Mouse (Mus musculus) MEL (cell line): ENCODE data around the gene Polk. TPM values are rescaled to one million over a fixed set of nuclear protein-coding genes. Genes with fewer than 3 reads are reported as not detected.

Experiments
- DNase-seq: peaks from one replicate; pipeline ENCODE4 v3.0.0; 2011; ENCODE audit warnings: low read depth, low spot score
- H3K27ac ChIP-seq: 2 replicates; pipeline ENCODE4 v1.5.1; 2012; ENCODE audit warnings: low read depth, mild to moderate bottlenecking, control low read depth, low read length, moderate library complexity; ENCODE audit not compliant: control insufficient read depth
- H3K27me3 ChIP-seq, 2 experiments: fragments of 150-350 bp in 1 of 2; sonication (generic) in 1 of 2; 2 replicates each; pipeline ENCODE4 v1.6.1; 2012; ENCODE audit warnings: low read length in 2 of 2, mild to moderate bottlenecking in 2 of 2, improper control_type of control experiment in 1 of 2, moderate library complexity in 1 of 2; ENCODE audit not compliant: insufficient read depth in 2 of 2, control insufficient read depth in 1 of 2
- H3K36me3 ChIP-seq, 2 experiments: 2 replicates each; pipeline ENCODE4 v1.6.1; 2012 to 2014; ENCODE audit warnings: low read length in 2 of 2, improper control_type of control experiment in 1 of 2, inconsistent platforms in 1 of 2, mild to moderate bottlenecking in 1 of 2; ENCODE audit not compliant: insufficient read depth in 2 of 2, control insufficient read depth in 1 of 2
- H3K4me1 ChIP-seq, 2 experiments: fragments of 150-350 bp in 1 of 2; sonication (generic) in 1 of 2; 2 replicates each; pipeline ENCODE4 v1.6.1; 2012; ENCODE audit warnings: low read length in 2 of 2, improper control_type of control experiment in 1 of 2, mild to moderate bottlenecking in 1 of 2; ENCODE audit not compliant: insufficient read depth in 2 of 2, control insufficient read depth in 1 of 2
- H3K4me3 ChIP-seq, 2 experiments: fragments of 150-350 bp in 1 of 2; sonication (generic) in 1 of 2; 2 replicates each; pipeline ENCODE4 v1.5.1; 2012; ENCODE audit warnings: low read depth in 2 of 2, low read length in 2 of 2, mild to moderate bottlenecking in 2 of 2, moderate library complexity in 2 of 2, control low read depth in 1 of 2, improper control_type of control experiment in 1 of 2; ENCODE audit not compliant: control insufficient read depth in 1 of 2, insufficient read depth in 1 of 2
- H3K79me2 ChIP-seq: 2 replicates; pipeline ENCODE4 v1.6.1; 2012; ENCODE audit warnings: mild to moderate bottlenecking, low read length, moderate library complexity; ENCODE audit not compliant: control insufficient read depth, poor library complexity, insufficient read depth
- H3K9ac ChIP-seq: 2 replicates; pipeline ENCODE4 v1.6.1; 2012; ENCODE audit warnings: low read depth, mild to moderate bottlenecking, control low read depth, low read length, moderate library complexity; ENCODE audit not compliant: control insufficient read depth, poor library complexity, severe bottlenecking
- H3K9me3 ChIP-seq: fragments of 150-350 bp; sonication (generic); replicated peaks from 2 replicates; pipeline ENCODE4 v1.6.1; 2012; ENCODE audit warnings: mild to moderate bottlenecking, low read length, improper control_type of control experiment, moderate library complexity; ENCODE audit not compliant: insufficient read depth
- BHLHE40 ChIP-seq: IDR thresholded peaks from 2 replicates; pipeline ENCODE4 v1.6.1; 2012; ENCODE audit warnings: low read depth, mild to moderate bottlenecking, inconsistent platforms, low read length, improper control_type of control experiment, borderline replicate concordance
- CHD2 ChIP-seq: IDR thresholded peaks from 2 replicates; pipeline ENCODE4 v1.6.1; 2011; ENCODE audit warnings: low read length, improper control_type of control experiment
- E2F4 ChIP-seq: IDR thresholded peaks from 2 replicates; pipeline ENCODE4 v1.6.1; 2011; ENCODE audit warnings: low read depth, low read length, improper control_type of control experiment, borderline replicate concordance
- EP300 ChIP-seq, 2 experiments: IDR thresholded peaks; 2 replicates each; pipeline ENCODE4 v1.6.1; 2011; ENCODE audit warnings: improper control_type of control experiment in 2 of 2, low read length in 2 of 2, low read depth in 1 of 2, mild to moderate bottlenecking in 1 of 2
- ETS1 ChIP-seq: IDR thresholded peaks from 2 replicates; pipeline ENCODE4 v1.6.1; 2012; ENCODE audit warnings: low read depth, mild to moderate bottlenecking, inconsistent platforms, low read length, improper control_type of control experiment, moderate library complexity
- GABPA ChIP-seq: IDR thresholded peaks from 2 replicates; pipeline ENCODE4 v1.6.1; 2012; ENCODE audit warnings: low read depth, mild to moderate bottlenecking, inconsistent platforms, low read length, improper control_type of control experiment, moderate library complexity
- GATA1 ChIP-seq: IDR thresholded peaks from 2 replicates; pipeline ENCODE4 v1.6.1; 2011; ENCODE audit warnings: low read depth, low read length, improper control_type of control experiment
- HCFC1 ChIP-seq: IDR thresholded peaks from 2 replicates; pipeline ENCODE4 v1.6.1; 2012; ENCODE audit warnings: low read depth, mild to moderate bottlenecking, inconsistent platforms, low read length, improper control_type of control experiment, moderate library complexity
- KAT2A ChIP-seq: conservative IDR thresholded peaks from 2 replicates; pipeline ENCODE4 v1.6.1; 2012; ENCODE audit warnings: low read depth, low read length, improper control_type of control experiment, inconsistent platforms
- MAZ ChIP-seq: IDR thresholded peaks from 2 replicates; pipeline ENCODE4 v1.6.1; 2012; ENCODE audit warnings: low read depth, mild to moderate bottlenecking, inconsistent platforms, low read length, improper control_type of control experiment
- POLR2AphosphoS2 ChIP-seq: IDR thresholded peaks from 2 replicates; pipeline ENCODE4 v1.6.1; 2011; ENCODE audit warnings: low read length, improper control_type of control experiment
- POLR2AphosphoS5 ChIP-seq: IDR thresholded peaks from 2 replicates; pipeline ENCODE4 v1.6.1; 2012; ENCODE audit warnings: low read depth, borderline replicate concordance, mild to moderate bottlenecking, inconsistent platforms, low read length, moderate library complexity, mixed read lengths
- SIN3A ChIP-seq: IDR thresholded peaks from 2 replicates; pipeline ENCODE4 v1.6.1; 2012; ENCODE audit warnings: low read length, improper control_type of control experiment, inconsistent platforms
- TCF12 ChIP-seq: IDR thresholded peaks from 2 replicates; pipeline ENCODE4 v1.6.1; 2014; ENCODE audit warnings: low read depth, mild to moderate bottlenecking, inconsistent platforms, low read length, improper control_type of control experiment, moderate library complexity
- UBTF ChIP-seq: IDR thresholded peaks from 2 replicates; pipeline ENCODE4 v1.6.1; 2012; ENCODE audit warnings: low read depth, mild to moderate bottlenecking, inconsistent platforms, low read length, improper control_type of control experiment, moderate library complexity, borderline replicate concordance; ENCODE audit not compliant: insufficient read depth
- polyA plus RNA-seq, 2 experiments: library from polyadenylated mRNA; stranded (reverse) in 1 of 2; unstranded in 1 of 2; fragments of >175 nt in 1 of 2; fragments of >200 nt in 1 of 2; gene quantifications; 2 replicates each; pipeline versions ENCODE4 v1.2.1 to v1.2.4; 2012; ENCODE audit warnings: low replicate concordance in 2 of 2, low read depth in 1 of 2; ENCODE audit not compliant: insufficient read length in 2 of 2, insufficient read depth in 1 of 2, missing spikeins in 1 of 2
- total RNA-seq: library from RNA; depleted of rRNA; stranded (reverse); fragments of 300-350 nt; gene quantifications from 2 replicates; pipeline ENCODE4 v1.2.3, GENCODE M21; 2012

The Polk gene
- total and polyA plus RNA-seq, 3 experiments = 2.9 to 3.6 TPM; not detected in 1

DNA sequence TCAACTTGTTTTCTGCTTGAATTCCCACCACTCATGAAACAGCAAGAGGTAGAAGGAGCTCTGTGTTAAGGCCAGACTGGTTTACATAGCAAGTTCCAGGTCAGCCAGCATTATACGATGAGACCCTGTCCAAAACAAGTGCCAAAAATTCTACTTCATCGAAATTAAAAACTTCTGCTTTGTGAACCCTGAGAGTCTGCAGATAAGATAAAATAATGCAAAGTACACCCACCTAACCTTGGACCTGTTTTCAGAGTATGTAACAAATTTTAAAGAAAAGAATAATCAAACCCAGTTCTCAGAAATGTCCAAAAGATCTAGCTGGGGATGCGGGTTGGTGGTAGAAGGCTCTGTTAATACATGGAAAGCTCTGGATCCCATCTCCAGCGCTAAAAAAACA, 83.8 kb downstream of the Polk start:
- DNase-seq = peak; percentile 21
- H3K79me2 ChIP-seq = no peaks in the 10 kb centered on the region
- H3K27me3 ChIP-seq = no peaks in the 10 kb centered on the region; a peak in 1 of 4 replicates
- TF ChIP-seq EP300 (IDR thresholded peaks at IDR 0.05; ENCODE audit: low read depth in 1 of 2, low read length in 2 of 2) (peak; percentile 31 to 59; a peak in 3 of 4 replicates), TCF12 (peak; percentile 23; the same call in 1 of the 2 replicates), POLR2AphosphoS5 (no peak), GATA1 (peak; percentile 66)
- TF ChIP-seq, all 39 proteins: peak for 3
- Histone ChIP-seq H3K4me1 (peaks cover 7 to 26% of the 10 kb centered on the region in 2 experiments), H3K4me3 (peak overlapping the region in 1 of 2 experiments; percentile 16; a peak in 1 of 4 replicates), H3K36me3 (peaks cover 0 to 19% of the 10 kb centered on the region in 2 experiments; a peak in 2 of 4 replicates), H3K27ac (no peak overlapping the region), H3K9ac (no peak overlapping the region), H3K9me3 (no peaks in the 10 kb centered on the region)

DNA sequence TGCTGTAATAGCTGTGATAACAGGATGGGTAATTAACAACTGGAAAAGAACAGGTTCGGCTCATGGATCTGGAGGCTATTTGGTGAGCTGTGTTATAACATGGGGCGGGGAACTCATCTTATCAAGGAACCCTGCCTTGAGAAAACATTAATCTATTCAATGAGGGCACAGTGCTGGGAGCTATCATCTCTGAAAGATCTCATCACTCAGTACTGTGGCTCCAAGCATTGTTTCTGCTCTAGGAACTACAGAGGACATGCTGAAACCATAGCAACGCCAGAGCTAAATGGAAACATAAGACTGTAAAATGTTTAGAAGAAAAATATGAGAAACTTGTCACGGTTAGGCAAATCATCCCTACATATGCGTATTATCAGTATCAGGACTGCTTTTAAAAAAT, 84.4 kb downstream of the Polk start:
- peak overlapping the region; percentile 20 to 37 for H3K4me3 ChIP-seq
- H3K27me3 ChIP-seq = no peaks in the 10 kb centered on the region; a peak in 1 of 4 replicates
- peaks cover 0 to 19% of the 10 kb centered on the region in 2 experiments; a peak in 2 of 4 replicates for H3K36me3 ChIP-seq
- no peaks in the 10 kb centered on the region for H3K79me2 ChIP-seq
- TF ChIP-seq GATA1 (peak; percentile 35; the same call in 1 of the 2 replicates), MAZ (no peak), UBTF (no peak), EP300 (IDR thresholded peaks at IDR 0.05; ENCODE audit: low read depth in 1 of 2, low read length in 2 of 2) (peak in 1 of 2 experiments; percentile 14; a peak in 1 of 4 replicates), KAT2A (no peak), POLR2AphosphoS5 (no peak), HCFC1 (no peak), CHD2 (no peak), GABPA (no peak), ETS1 (no peak), SIN3A (0 out of 2 replicates have a peak, but pooled peaks have one; percentile 28), POLR2AphosphoS2 (no peak), E2F4 (no peak), BHLHE40 (no peak)
- TF ChIP-seq, all 39 proteins: peak for 3
- Histone ChIP-seq H3K9ac (no peak overlapping the region), H3K27ac (peak overlapping the region; percentile 23; the same call in 1 of the 2 replicates), H3K9me3 (no peaks in the 10 kb centered on the region), H3K4me1 (peaks cover 7 to 26% of the 10 kb centered on the region in 2 experiments)
- peak; percentile 39 for DNase-seq
